Mouse (Mus musculus) midbrain, embryonic 12.5 days (tissue): ENCODE results near the gene Rab6b. TPM values are rescaled to one million over a fixed set of nuclear protein-coding genes. Genes with fewer than 3 reads are reported as not detected.

Experiments
- ATAC-seq: fragments of 200-750 bp; cut with Nextera tagmentation; 2 replicates; pipeline ENCODE4 v1.8.0; 2017; ENCODE audit warnings: low read depth, moderate TSS enrichment, moderate library complexity; ENCODE audit not compliant: low FRiP score
- H3K27ac ChIP-seq: fragments of 300-500 bp; sonication (generic); replicated peaks from 2 replicates; pipeline ENCODE4 v1.5.1; 2016; ENCODE audit warnings: mild to moderate bottlenecking
- H3K27me3 ChIP-seq: fragments of 300-500 bp; sonication (generic); 2 replicates; pipeline ENCODE4 v1.6.1; 2016; ENCODE audit warnings: mild to moderate bottlenecking
- H3K36me3 ChIP-seq: fragments of 300-500 bp; sonication (generic); 2 replicates; pipeline ENCODE4 v1.6.1; 2016
- H3K4me1 ChIP-seq: fragments of 300-500 bp; sonication (generic); 2 replicates; pipeline ENCODE4 v1.6.1; 2016
- H3K4me2 ChIP-seq: fragments of 300-500 bp; sonication (generic); replicated peaks from 2 replicates; pipeline ENCODE4 v1.6.1; 2016; ENCODE audit warnings: mild to moderate bottlenecking, moderate library complexity
- H3K4me3 ChIP-seq: fragments of 300-500 bp; sonication (generic); 2 replicates; pipeline ENCODE4 v1.5.1; 2016; ENCODE audit warnings: mild to moderate bottlenecking
- H3K9ac ChIP-seq: fragments of 300-500 bp; sonication (generic); replicated peaks from 2 replicates; pipeline ENCODE4 v1.6.1; 2016; ENCODE audit warnings: mild to moderate bottlenecking, moderate library complexity
- H3K9me3 ChIP-seq: fragments of 300-500 bp; sonication (generic); 2 replicates; pipeline ENCODE4 v1.6.1; 2016; ENCODE audit warnings: mild to moderate bottlenecking
- WGBS: fragments of 180-500 bp; shearing (Covaris S2); methylation state at CpG from one replicate; pipeline ENCODE4 v1.1.7; 2016; 5-methylcytosine and 5-hydroxymethylcytosine counted together
- polyA plus RNA-seq: library from polyadenylated mRNA; unstranded; fragments of >200 nt; fragmentation: Nextera tagmentation; extraction: Ambion mirVana; gene quantifications from 2 replicates; pipeline ENCODE4 v1.2.1, GENCODE M21; 2016

Rab6b gene
- polyA plus RNA-seq, 1 experiment from 2014 or later = 38.2 TPM

DNA sequence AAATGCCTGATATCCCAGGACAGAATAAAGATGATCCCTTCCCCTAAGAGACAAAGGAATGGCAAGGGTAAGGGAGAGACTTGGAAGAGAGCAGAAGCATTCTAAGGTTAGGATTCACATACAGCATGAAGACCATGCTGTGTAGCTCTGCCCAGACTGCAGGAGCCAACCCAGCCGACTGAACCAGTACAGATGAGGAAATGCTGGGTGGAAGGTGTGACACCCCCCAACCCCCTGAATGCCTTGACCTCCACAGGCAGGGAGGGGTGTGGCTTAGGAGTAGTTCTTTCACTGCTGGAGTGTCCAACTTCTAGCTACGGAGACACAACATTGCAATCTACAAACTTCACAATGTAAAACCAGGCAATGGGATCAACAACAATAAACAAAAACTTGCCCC, 1.7 kb upstream of the Rab6b start:
- no peak overlapping the region for H3K4me3 ChIP-seq
- no peaks in the 10 kb centered on the region for H3K36me3 ChIP-seq
- ATAC-seq = no peak
- H3K27ac ChIP-seq = no peak overlapping the region
- no peak overlapping the region for H3K9ac ChIP-seq
- WGBS = 85% methylated on average over 2 of the region's 2 CpGs
- peaks cover 41% of the 10 kb centered on the region for H3K4me1 ChIP-seq
- no peaks in the 10 kb centered on the region for H3K9me3 ChIP-seq
- peaks cover 14% of the 10 kb centered on the region for H3K27me3 ChIP-seq
- H3K4me2 ChIP-seq = 0 out of 2 replicates have a peak overlapping the region, but pooled peaks have one; percentile 57

DNA sequence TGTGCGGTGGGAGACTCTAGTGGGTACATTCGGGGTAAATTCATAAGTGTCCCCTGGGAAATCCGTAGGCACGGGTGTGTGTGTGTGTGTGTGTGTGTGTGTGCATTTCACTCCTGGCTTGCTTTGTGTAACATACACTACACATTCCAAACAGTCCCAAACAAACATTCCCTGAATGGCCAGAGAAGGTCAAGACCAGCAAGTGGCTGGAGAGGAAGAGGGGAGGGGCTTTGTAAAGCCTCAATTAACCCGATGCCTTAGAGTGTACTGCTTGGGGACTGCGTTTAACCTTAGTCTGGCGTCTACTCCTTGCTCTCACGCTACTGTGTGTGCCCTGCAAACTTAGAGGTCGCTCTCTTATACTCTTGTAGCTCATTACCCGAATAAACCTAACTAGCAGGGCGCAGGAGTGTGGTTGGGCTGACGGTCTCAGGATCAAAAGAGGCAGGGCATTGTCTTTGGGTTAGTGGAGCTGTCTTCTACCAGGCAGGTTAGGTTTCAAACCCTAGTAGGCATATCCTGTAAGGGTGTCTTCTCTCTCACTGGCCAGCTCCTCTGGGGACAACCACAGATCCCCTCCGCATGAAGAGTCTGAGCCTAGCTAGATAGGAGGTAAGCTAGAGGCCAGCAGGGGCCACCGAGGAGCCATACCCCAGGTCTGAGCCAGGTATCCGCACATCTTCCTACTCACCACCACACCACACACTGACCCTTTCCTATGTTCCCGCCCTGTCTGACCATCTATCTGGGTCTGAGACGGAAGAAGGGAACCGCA, 673 bp upstream of the Rab6b start:
- H3K27me3 ChIP-seq = peaks cover 14% of the 10 kb centered on the region
- H3K4me1 ChIP-seq = peaks cover 46% of the 10 kb centered on the region
- peak overlapping the region; percentile 81 for H3K4me3 ChIP-seq
- peak overlapping the region; percentile 86 for H3K4me2 ChIP-seq
- H3K9ac ChIP-seq = peak overlapping the region; percentile 89
- ATAC-seq = peak; percentile 16; the same call in 1 of the 2 replicates
- H3K9me3 ChIP-seq = no peaks in the 10 kb centered on the region
- H3K36me3 ChIP-seq = no peaks in the 10 kb centered on the region
- peak overlapping the region; percentile 95 for H3K27ac ChIP-seq
- 17% methylated on average over 18 of the region's 18 CpGs for WGBS

GRCm38 (mm10) chr9:103112471-103113271, 1.1 kb downstream of the Rab6b start:
- WGBS = under 1% methylated on average over 35 of the region's 35 CpGs
- peak; percentile 43 for ATAC-seq
- Histone ChIP-seq H3K4me3 (peak overlapping the region; percentile 81), H3K27me3 (peaks cover 14% of the 10 kb centered on the region), H3K4me2 (peak overlapping the region; percentile 86), H3K4me1 (peaks cover 56% of the 10 kb centered on the region), H3K27ac (peak overlapping the region; percentile 95), H3K36me3 (no peaks in the 10 kb centered on the region), H3K9ac (peak overlapping the region; percentile 89), H3K9me3 (no peaks in the 10 kb centered on the region)

- no peak for ATAC-seq
Observed at GRCm38 (mm10) chr9:103113351-103113750, 1.8 kb downstream of the Rab6b start.

GRCm38 (mm10) chr9:103114326-103114725, 2.7 kb downstream of the Rab6b start:
- Histone ChIP-seq H3K36me3 (no peaks in the 10 kb centered on the region), H3K4me3 (no peak overlapping the region), H3K27ac (no peak overlapping the region), H3K4me1 (peaks cover 67% of the 10 kb centered on the region), H3K27me3 (peaks cover 14% of the 10 kb centered on the region), H3K9ac (no peak overlapping the region), H3K4me2 (peak overlapping the region; percentile 86; the same call in 1 of the 2 replicates), H3K9me3 (no peaks in the 10 kb centered on the region)
- no peak for ATAC-seq
- 82% methylated on average over 8 of the region's 8 CpGs for WGBS

More at GRCm38 (mm10) chr9:103113351-103113750, 1.8 kb downstream of the Rab6b start:
- H3K4me1 ChIP-seq = peaks cover 62% of the 10 kb centered on the region
- peak overlapping the region; percentile 95; the same call in 1 of the 2 replicates for H3K27ac ChIP-seq
- peaks cover 14% of the 10 kb centered on the region for H3K27me3 ChIP-seq
- H3K36me3 ChIP-seq = no peaks in the 10 kb centered on the region
- peak overlapping the region; percentile 86 for H3K4me2 ChIP-seq
- no peaks in the 10 kb centered on the region for H3K9me3 ChIP-seq
- H3K9ac ChIP-seq = peak overlapping the region; percentile 89
- peak overlapping the region; percentile 81 for H3K4me3 ChIP-seq
- 30% methylated on average over 11 of the region's 11 CpGs for WGBS

- 0 out of 2 replicates have a peak overlapping the region, but pooled peaks have one; percentile 86 for H3K4me2 ChIP-seq
- no peak overlapping the region for H3K9ac ChIP-seq
- no peak overlapping the region for H3K27ac ChIP-seq
Observed at GRCm38 (mm10) chr9:103114901-103115300, 3.3 kb downstream of the Rab6b start.

GRCm38 (mm10) chr9:103116941-103117340, 5.4 kb downstream of the Rab6b start:
- ATAC-seq = no peak
- peaks cover 71% of the 10 kb centered on the region for H3K4me1 ChIP-seq
- peak overlapping the region; percentile 74 for H3K27ac ChIP-seq
- WGBS = 66% methylated on average over 4 of the region's 4 CpGs
- no peak overlapping the region for H3K9ac ChIP-seq
- 0 out of 2 replicates have a peak overlapping the region, but pooled peaks have one; percentile 16 for H3K4me2 ChIP-seq
- H3K27me3 ChIP-seq = no peaks in the 10 kb centered on the region
- H3K4me3 ChIP-seq = no peak overlapping the region
- no peaks in the 10 kb centered on the region for H3K9me3 ChIP-seq
- H3K36me3 ChIP-seq = no peaks in the 10 kb centered on the region

More at GRCm38 (mm10) chr9:103114901-103115300, 3.3 kb downstream of the Rab6b start:
- no peaks in the 10 kb centered on the region for H3K36me3 ChIP-seq
- H3K4me1 ChIP-seq = peaks cover 70% of the 10 kb centered on the region
- no peak overlapping the region for H3K4me3 ChIP-seq
- no peak for ATAC-seq
- H3K27me3 ChIP-seq = peaks cover 12% of the 10 kb centered on the region
- 88% methylated on average over 13 of the region's 13 CpGs for WGBS
- no peaks in the 10 kb centered on the region for H3K9me3 ChIP-seq

GRCm38 (mm10) chr9:103117495-103117894, 5.9 kb downstream of the Rab6b start:
- peak overlapping the region; percentile 74 for H3K27ac ChIP-seq
- H3K4me1 ChIP-seq = peaks cover 70% of the 10 kb centered on the region
- 0 out of 2 replicates have a peak overlapping the region, but pooled peaks have one; percentile 16 for H3K4me2 ChIP-seq
- 43% methylated on average over 5 of the region's 5 CpGs for WGBS
- ATAC-seq = peak; percentile 39; the same call in 1 of the 2 replicates
- no peak overlapping the region for H3K4me3 ChIP-seq
- no peaks in the 10 kb centered on the region for H3K27me3 ChIP-seq
- no peaks in the 10 kb centered on the region for H3K9me3 ChIP-seq
- H3K36me3 ChIP-seq = no peaks in the 10 kb centered on the region
- H3K9ac ChIP-seq = 0 out of 2 replicates have a peak overlapping the region, but pooled peaks have one; percentile 24

DNA sequence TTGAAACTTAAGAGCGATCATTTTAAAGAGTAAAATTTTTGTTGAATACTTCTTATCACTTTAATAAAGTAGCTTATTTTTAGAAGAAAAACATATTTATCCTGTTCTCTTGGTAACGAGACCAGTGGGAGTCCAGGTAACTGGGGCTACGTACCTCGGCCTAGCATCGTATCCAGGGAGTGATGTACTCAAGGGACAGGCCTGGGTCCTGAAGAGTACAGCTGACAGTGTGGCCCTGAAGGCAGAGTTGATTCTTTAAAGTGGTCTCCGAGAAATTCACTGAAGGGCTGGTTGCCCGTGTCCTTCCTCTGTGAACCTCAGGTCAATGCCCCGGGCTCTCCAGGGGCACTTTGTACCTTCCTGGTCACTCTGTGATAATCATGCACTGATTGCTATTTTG, 6.4 kb downstream of the Rab6b start:
- 82% methylated on average over 8 of the region's 8 CpGs for WGBS

DNA sequence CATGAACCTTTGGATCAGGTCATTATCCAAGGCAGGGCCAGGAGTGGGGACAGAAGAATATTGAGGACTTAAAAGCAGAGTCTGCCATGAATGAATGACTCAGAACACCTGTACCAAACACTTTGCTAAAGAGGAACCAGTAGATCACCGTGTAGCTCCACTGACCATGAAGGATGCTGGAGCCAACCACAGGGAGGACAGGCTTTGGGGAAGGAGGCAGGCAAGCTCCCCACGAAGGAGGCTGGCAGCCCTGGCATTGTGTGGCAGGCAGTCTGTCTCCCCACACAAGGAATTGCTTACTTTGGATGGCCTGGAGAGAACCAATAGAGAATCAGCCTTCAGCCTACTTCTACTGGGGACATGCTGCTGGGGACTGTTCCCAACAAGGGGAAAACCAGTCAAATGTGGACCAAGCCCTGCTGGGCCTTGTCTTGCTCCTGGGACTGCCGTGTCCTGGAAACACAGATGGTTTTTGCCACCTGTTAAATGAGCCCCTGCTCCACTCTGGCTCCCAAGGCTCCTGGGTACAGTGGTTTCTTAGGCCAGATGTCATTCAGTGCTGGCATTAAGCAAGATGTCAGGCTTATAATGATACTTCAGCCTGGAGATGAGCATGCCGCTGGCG, 7.2 kb downstream of the Rab6b start:
- no peaks in the 10 kb centered on the region for H3K36me3 ChIP-seq
- H3K4me3 ChIP-seq = no peak overlapping the region
- H3K9ac ChIP-seq = no peak overlapping the region
- H3K4me1 ChIP-seq = peaks cover 57% of the 10 kb centered on the region
- ATAC-seq = no peak
- H3K27ac ChIP-seq = no peak overlapping the region
- no peak overlapping the region for H3K4me2 ChIP-seq
- no peaks in the 10 kb centered on the region for H3K9me3 ChIP-seq
- H3K27me3 ChIP-seq = no peaks in the 10 kb centered on the region
- 90% methylated on average over 5 of the region's 5 CpGs for WGBS

More for the DNA sequence above, 6.4 kb downstream of the Rab6b start:
- no peak for ATAC-seq
- Histone ChIP-seq H3K4me2 (no peak overlapping the region), H3K9ac (no peak overlapping the region), H3K4me1 (peaks cover 65% of the 10 kb centered on the region), H3K27me3 (no peaks in the 10 kb centered on the region), H3K36me3 (no peaks in the 10 kb centered on the region), H3K9me3 (no peaks in the 10 kb centered on the region), H3K27ac (no peak overlapping the region), H3K4me3 (no peak overlapping the region)

- no peak overlapping the region for H3K4me2 ChIP-seq
- H3K9me3 ChIP-seq = no peaks in the 10 kb centered on the region
- H3K27ac ChIP-seq = no peak overlapping the region
- H3K4me1 ChIP-seq = peaks cover 47% of the 10 kb centered on the region
- H3K36me3 ChIP-seq = no peaks in the 10 kb centered on the region
- no peak for ATAC-seq
- 80% methylated on average over 9 of the region's 9 CpGs for WGBS
- no peaks in the 10 kb centered on the region for H3K27me3 ChIP-seq
- H3K9ac ChIP-seq = 0 out of 2 replicates have a peak overlapping the region, but pooled peaks have one; percentile 15
- H3K4me3 ChIP-seq = no peak overlapping the region
Observed at GRCm38 (mm10) chr9:103119781-103120180, 8.2 kb downstream of the Rab6b start.
